Mouse (Mus musculus) layer of hippocampus, adult 2 months (tissue): ENCODE measurements at regions not wholly inside any gene's neighbourhood (a gene's known extent, or its start where the extent isn't known, plus 50 kb on each side); places are given as distances from the start of the nearest gene placed in this dataset.

Source experiments
- DNase-seq, 2 experiments: peaks; one replicate each; pipeline ENCODE4 v3.0.0; 2022; ENCODE audit warnings: low spot score in 2 of 2
- H3K27ac ChIP-seq: fragments of 200-600 bp; 2 replicates; pipeline ENCODE4 v1.8.1; 2022
- H3K4me3 ChIP-seq: fragments of 200-600 bp; 2 replicates; pipeline ENCODE4 v1.8.1; 2022; ENCODE audit warnings: mild to moderate bottlenecking
- CTCF ChIP-seq: fragments of 200-600 bp; conservative IDR thresholded peaks from 2 replicates; pipeline ENCODE4 v1.8.1; 2022; ENCODE audit warnings: antibody characterized with exemption, mild to moderate bottlenecking, moderate library complexity

GRCm38 (mm10) chr9:47404821-47405220, 125.2 kb upstream of the Cadm1 start:
- no peak overlapping the region for H3K27ac ChIP-seq
- no peak for DNase-seq

GRCm38 (mm10) chr9:47405547-47405946, 124.4 kb upstream of the Cadm1 start:
- H3K4me3 ChIP-seq = no peak overlapping the region
- no peak overlapping the region for H3K27ac ChIP-seq
- no peak for DNase-seq
- TF ChIP-seq CTCF = no peak

More at GRCm38 (mm10) chr9:47404821-47405220, 125.2 kb upstream of the Cadm1 start:
- no peak for TF ChIP-seq CTCF
- H3K4me3 ChIP-seq = no peak overlapping the region

- no peak for TF ChIP-seq CTCF
- Histone ChIP-seq H3K27ac (no peak overlapping the region), H3K4me3 (no peak overlapping the region)
- peak in 1 of 2 experiments; percentile 28 for DNase-seq
Measured at GRCm38 (mm10) chr9:47407007-47407670, 122.8 kb upstream of the Cadm1 start.

GRCm38 (mm10) chr9:47408061-47408460, 121.9 kb upstream of the Cadm1 start:
- Histone ChIP-seq H3K4me3 (no peak overlapping the region), H3K27ac (no peak overlapping the region)
- TF ChIP-seq CTCF = no peak
- no peak for DNase-seq

GRCm38 (mm10) chr9:47409579-47409978, 120.4 kb upstream of the Cadm1 start:
- DNase-seq = no peak
- no peak overlapping the region for H3K27ac ChIP-seq
- no peak overlapping the region for H3K4me3 ChIP-seq
- no peak for TF ChIP-seq CTCF

- H3K27ac ChIP-seq = no peak overlapping the region
- H3K4me3 ChIP-seq = no peak overlapping the region
- no peak for TF ChIP-seq CTCF
- no peak for DNase-seq
Measured at GRCm38 (mm10) chr9:47412786-47413185, 117.2 kb upstream of the Cadm1 start.

- DNase-seq = no peak
- Histone ChIP-seq H3K27ac (no peak overlapping the region), H3K4me3 (no peak overlapping the region)
- no peak for TF ChIP-seq CTCF
Measured at GRCm38 (mm10) chr9:47414350-47414988, 115.5 kb upstream of the Cadm1 start.

- H3K4me3 ChIP-seq = no peak overlapping the region
- H3K27ac ChIP-seq = peak overlapping the region; percentile 60
- DNase-seq = no peak
- no peak for TF ChIP-seq CTCF
Measured at GRCm38 (mm10) chr9:47422151-47422599, 107.8 kb upstream of the Cadm1 start.

GRCm38 (mm10) chr9:47422741-47423461, 107.1 kb upstream of the Cadm1 start:
- Histone ChIP-seq H3K27ac (peak overlapping the region; percentile 60; the same call in 1 of the 2 replicates), H3K4me3 (no peak overlapping the region)
- no peak for TF ChIP-seq CTCF
- peak; percentile 55 to 66 for DNase-seq

- H3K4me3 ChIP-seq = no peak overlapping the region
- H3K27ac ChIP-seq = peak overlapping the region; percentile 2; the same call in 1 of the 2 replicates
- no peak for TF ChIP-seq CTCF
- no peak for DNase-seq
Measured at GRCm38 (mm10) chr9:47423462-47423832, 106.5 kb upstream of the Cadm1 start.

- TF ChIP-seq CTCF = no peak
- Histone ChIP-seq H3K27ac (no peak overlapping the region), H3K4me3 (no peak overlapping the region)
- no peak for DNase-seq
Measured at GRCm38 (mm10) chr9:47424191-47424590, 105.8 kb upstream of the Cadm1 start.

GRCm38 (mm10) chr9:47426712-47427111, 103.3 kb upstream of the Cadm1 start:
- H3K4me3 ChIP-seq = no peak overlapping the region
- TF ChIP-seq CTCF = no peak
- no peak for DNase-seq
- H3K27ac ChIP-seq = no peak overlapping the region

GRCm38 (mm10) chr9:47428710-47429341, 101.1 kb upstream of the Cadm1 start:
- no peak for DNase-seq
- no peak for TF ChIP-seq CTCF
- no peak overlapping the region for H3K4me3 ChIP-seq
- H3K27ac ChIP-seq = no peak overlapping the region
